Mouse (Mus musculus) G1E-ER4 (cell line): Measurements from ENCODE around the gene Cep55. TPM values are rescaled to one million over a fixed set of nuclear protein-coding genes. Genes with fewer than 3 reads are reported as not detected.

Experiments
- GATA1 ChIP-seq: IDR thresholded peaks from one replicate; pipeline ENCODE4 v1.8.0; 2012; ENCODE audit warnings: low read length, inconsistent platforms
- polyA plus RNA-seq: library from polyadenylated mRNA; stranded (reverse); fragments of >175 nt; gene quantifications from 2 replicates; pipeline ENCODE4 v1.2.3, GENCODE M21; 2012

Gene Cep55
- polyA plus RNA-seq: 2.2 and 2.4 TPM in 2 replicates

GRCm38 (mm10) chr19:38054720-38055192 is at the start of gene Cep55:
Cep55 (plus strand) TSS chr19:38055011.
- no peak for TF ChIP-seq GATA1

DNA sequence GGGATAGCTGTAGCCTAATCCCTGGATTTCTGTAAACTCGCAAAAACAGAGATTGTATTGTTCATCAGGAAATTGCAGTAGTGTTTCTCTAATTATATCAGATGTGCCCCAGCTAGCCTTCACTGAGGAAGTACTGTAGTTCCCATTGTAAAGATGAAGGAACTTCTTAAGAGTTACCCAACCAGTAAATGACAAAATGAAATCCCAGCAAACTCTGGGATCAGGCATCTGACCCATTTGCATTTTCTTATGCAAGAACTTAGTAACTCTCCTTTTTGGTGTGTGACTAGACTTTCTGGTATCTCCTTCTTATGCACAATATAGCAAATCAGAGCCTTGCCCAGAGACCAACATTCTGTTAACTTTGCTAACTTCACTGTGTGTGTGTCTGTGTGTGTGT is 43.4 kb upstream of the Cep55 start:
- no peak for TF ChIP-seq GATA1

DNA sequence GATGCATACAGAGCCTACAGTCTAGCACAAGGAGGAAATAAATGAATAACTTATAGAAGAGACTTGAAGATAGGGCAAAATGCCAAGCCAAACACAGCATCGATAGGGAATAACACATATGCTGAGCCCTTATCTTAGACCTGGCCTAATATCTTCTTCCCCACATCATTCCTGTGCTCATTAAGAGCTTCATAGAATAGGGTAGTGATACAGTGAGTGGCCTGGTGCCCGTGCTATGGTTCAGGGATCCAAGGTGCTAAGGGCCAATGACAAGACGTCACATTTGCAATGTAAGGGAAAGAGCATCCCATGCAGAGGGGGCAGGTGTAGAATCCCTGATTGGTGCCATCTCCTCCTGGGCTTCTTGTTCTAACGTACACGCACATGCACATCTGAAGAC is 40.4 kb upstream of the Cep55 start:
- no peak for TF ChIP-seq GATA1

DNA sequence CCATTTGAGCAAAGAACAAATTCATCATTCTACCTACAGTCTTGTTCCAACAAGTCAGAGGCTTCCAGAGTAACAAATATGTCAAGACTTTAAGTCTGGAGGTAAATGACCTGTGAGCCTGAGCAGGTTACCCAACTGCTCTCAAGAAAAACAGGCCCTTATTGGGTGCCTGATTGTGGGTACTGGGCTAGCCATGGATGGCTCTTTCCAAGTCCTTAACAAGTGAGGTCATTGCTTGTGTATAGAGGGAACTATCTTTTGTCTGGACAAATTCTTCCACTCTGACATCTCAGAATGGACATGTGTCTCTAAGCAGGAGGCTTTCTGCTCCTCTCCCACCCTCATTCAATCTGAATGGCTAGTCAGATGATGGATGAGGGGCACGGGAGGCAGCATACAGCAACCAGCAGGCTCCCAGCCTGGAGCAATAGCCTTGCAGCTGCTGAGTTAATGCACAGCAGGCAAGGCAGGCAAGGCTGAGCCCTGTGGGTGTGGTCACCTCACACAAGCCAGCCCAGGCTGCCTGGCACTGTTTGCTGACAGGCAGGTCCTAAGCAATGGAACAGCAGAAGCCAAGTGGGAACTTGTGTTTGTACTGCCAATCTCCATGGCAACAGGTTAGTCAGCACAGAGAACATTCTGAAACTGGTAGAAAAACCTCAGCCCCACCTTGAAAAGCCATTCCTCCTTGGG is 39.5 kb upstream of the Cep55 start:
- TF ChIP-seq GATA1: no peak

- TF ChIP-seq GATA1: no peak
These were observed 38.9 kb upstream of the Cep55 start for GRCm38 (mm10) chr19:38015873-38016254.

DNA sequence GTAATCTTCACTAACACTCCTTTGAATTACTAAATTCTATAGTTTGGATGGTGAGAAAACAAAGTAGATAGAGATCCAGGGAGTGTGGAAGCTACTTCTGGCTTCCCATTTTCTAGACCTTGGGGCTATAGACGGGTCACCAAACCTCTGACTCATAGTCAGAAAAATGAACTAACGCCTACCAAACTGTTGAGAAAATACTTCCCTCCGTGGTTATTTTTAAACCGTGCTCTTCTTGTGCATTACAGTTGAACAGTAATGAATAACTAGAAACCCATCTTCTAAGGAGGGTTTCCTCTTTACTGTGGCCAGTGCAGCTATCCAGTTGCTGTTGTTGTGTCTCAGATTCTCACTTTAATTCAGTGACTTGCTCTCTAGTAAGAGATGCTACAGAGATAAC is 32.1 kb upstream of the Cep55 start:
- no peak for TF ChIP-seq GATA1

GRCm38 (mm10) chr19:38023603-38024002 is 31.2 kb upstream of the Cep55 start:
- no peak for TF ChIP-seq GATA1

- no peak for TF ChIP-seq GATA1
These were observed 29.4 kb upstream of the Cep55 start for GRCm38 (mm10) chr19:38025254-38026041.

DNA sequence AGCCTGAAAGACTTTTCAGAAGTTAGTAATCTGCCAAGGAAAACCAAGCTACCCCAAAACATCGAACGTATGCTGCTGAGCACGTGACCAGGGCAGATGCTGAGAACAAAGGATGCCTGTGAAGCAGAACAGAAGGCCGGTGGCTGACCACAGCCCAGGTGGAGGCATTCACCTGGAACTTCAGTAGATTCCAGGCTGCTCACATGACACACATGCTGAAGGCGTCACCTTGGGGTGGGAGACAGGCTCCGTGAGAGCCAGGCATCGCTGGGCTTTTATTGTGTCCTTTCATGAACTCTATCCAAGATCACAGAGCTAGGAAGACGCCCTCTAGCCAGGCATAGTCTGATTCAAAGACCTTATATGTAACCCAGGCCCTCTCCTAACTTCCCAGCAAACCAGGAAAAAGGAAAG is 28.6 kb upstream of the Cep55 start:
- no peak for TF ChIP-seq GATA1

DNA sequence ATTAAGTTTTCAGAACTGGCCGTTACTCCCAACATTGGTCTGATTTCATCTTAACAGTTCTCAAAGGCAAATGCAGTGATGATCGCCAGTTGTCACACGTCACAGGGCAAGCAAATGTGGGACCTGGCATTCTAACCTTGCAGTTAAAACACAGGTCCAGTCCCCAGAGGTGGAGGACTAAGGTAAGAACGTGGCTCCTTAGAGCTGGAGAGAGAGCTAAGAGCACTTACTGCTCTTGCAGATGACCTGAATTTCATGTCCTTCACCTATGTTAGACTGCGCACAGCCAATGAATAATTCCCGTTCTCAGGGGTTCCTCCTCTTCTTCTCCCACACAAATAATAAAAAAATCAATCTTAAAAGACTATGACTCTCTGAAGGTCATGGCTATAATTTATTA is 27.4 kb upstream of the Cep55 start:
- no peak for TF ChIP-seq GATA1

DNA sequence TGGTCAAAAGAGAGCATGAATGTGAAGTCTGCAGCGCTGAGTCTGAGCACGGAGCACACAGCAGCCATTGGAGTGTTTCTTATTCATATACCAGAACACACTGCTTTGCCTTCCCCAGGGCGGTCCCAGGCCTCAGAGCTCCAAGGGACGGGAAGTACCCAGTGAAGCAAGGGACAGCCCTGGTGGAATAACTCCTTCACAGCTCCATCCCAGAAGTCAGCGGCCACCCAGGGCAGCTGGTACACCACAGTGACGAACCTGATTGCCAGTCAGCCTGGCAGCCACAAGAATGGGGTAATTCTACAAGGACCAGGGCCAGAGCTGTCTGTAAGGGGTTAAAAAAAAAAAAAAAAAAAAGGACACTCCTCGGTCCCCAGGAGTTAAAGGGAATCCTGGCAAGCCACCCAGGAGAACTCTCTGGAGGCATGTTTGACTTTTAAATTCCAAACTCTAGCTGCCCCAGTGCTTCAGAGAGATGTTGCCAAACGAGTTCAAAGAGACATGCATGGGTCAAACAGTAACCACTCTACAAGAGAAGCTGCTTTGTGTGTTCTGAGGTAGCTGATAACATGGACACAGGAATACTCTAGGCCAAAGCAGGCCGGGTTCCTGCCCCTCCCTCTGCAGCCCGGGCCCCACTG is 26.8 kb upstream of the Cep55 start:
- TF ChIP-seq GATA1: no peak

DNA sequence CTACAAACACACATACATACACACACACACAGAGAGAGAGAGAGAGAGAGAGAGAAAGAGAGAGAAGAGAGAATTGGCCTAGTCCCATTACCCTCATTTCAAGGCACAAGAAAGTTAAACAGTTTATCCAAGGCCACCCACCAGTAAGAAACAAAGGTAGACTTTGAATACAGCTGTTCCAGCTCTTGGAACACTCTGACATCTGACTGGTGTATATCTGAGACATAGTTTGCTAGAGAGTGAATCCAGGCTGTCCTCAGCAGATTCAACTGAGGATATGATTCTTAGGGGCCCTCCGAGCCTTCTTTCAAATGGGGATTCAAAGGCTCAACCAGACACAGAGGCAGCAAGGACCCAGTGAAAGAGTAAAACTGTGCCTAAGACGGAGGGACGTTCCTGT is 25.5 kb upstream of the Cep55 start:
- no peak for TF ChIP-seq GATA1

- TF ChIP-seq GATA1: no peak
These were observed 24.9 kb upstream of the Cep55 start for GRCm38 (mm10) chr19:38029871-38030270.

DNA sequence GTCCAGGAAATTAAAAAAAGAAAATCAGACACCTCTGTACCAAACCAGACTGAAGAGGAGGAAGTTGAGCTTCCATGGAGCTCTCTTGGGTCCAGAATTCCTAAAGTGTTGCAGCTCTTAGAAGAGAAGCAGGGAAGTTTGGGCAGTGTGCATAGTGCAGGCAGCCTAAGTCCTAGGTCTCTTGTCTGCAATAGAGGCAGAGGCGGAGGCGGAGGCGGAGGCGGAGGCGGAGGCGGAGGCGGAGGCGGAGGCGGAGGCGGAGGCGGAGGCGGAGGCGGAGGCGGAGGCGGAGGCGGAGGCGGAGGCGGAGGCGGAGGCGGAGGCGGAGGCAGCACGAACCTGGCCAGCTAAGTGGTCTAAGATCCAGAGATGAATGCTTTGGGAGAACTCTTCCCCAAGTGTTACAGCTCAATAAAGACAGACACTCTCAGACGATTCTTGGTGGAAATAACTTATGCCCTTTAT is 24.1 kb upstream of the Cep55 start:
- TF ChIP-seq GATA1: no peak

DNA sequence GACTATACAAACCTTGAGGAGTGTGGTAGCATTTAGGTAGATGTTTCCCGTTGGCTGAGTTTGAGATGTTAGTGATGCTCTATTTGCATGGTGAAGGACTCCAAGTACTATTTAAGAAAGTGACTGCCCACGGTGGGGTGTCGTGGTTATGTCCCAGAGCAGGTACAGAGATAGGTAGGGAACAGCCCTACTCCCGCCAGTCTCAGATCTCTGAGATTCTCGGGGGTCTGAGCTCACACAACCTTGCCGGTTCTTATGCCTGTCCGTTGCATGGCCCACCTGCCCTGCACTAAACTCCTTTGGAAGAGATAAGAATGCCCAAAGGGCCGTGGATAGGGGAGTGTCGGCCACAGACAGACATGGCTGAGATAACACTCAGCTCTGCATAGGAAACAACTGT is 23.7 kb upstream of the Cep55 start:
- no peak for TF ChIP-seq GATA1
